Mouse (Mus musculus) MN1 (cell line): ENCODE results near the gene Ralb.

ENCODE experiments used
- DNase-seq: peaks from one replicate; pipeline ENCODE4 v3.0.0-alpha.2; 2016; ENCODE audit warnings: low spot score

Gene Ralb

DNA sequence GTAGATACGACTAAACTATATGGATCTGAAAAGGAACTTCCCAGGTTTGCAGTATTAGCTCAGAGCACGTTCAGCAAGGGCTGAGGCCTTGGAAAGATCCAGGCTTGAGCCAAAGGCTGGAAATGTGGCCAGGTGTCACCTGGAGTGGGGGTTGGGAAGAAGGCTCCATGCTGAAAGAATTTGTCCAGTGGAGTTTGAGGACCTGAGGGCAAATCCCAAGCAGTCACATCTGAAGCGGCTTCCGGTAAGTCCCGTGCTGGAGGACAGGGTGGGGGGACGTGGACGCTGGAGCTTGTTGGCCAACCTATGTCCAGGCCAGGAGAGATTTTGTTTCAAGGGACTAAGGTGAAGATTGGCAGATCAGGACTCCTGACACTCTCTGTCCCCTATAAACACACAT, 19.2 kb upstream of the Ralb start:
- no peak for DNase-seq

GRCm38 (mm10) chr1:119523369-119523768, 18.8 kb upstream of the Ralb start:
- no peak for DNase-seq

- no peak for DNase-seq
These were observed 18.1 kb upstream of the Ralb start for GRCm38 (mm10) chr1:119522726-119523125.

DNA sequence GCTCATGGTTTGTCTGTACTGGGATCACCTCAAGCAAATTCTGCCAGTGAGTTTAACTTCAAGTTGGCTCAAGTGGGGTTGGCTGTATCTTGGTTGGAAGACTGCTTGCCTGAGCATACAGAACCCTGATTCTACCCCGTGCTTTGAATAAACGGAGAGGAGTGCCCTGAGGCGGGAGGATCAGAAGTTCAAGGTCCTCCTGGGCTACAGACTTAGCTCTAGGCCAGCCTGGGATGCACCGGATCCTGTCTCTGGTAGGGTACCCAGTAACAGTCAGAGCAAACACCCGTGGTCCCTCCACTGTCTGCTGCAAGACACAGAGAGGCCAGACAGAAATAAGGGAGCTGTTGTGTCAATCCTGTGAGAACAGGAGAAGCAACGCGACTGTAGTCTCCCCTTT, 17.1 kb upstream of the Ralb start:
- DNase-seq: no peak

- DNase-seq: no peak
These were observed 16.4 kb upstream of the Ralb start for GRCm38 (mm10) chr1:119521029-119521428.

DNA sequence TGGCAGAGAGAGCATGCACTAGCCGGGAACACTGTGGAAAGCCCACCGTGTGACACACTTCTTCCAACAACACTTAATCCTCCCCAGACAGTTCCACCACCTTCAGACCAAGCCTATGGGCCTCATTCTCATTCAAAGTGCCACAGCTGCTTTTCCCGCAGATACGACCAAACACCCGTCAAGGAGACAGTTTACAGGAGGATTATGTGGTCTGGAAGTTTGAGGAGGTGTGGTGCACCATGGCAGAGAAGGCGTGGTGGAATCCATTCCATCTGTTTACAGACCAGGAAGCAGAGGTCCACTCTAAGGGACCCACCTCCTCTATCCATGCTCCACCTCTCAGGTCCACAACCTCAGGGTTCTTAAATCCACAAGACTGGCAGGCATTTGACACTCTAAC, 14.7 kb upstream of the Ralb start:
- DNase-seq: no peak

DNA sequence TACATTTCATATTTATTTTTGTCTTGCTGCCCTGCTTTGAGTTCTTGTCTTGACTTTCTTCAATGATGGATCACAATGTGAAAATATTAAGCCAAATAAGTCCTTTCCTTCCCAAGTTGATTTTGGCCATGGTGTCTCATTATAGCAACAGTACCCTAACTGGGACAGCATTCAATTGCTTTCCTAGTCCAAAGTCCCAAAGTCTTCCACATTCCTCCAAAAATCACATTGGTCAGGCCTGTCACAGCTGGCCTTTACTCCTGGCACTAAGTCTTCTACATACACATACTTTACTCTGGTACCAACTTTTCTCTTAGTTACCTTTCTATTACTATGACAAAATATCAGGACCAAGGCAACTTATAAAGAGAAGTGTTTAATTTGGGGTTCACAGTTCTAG, 14.2 kb upstream of the Ralb start:
- DNase-seq: no peak

GRCm38 (mm10) chr1:119518060-119518459, 13.5 kb upstream of the Ralb start:
- DNase-seq: no peak

DNA sequence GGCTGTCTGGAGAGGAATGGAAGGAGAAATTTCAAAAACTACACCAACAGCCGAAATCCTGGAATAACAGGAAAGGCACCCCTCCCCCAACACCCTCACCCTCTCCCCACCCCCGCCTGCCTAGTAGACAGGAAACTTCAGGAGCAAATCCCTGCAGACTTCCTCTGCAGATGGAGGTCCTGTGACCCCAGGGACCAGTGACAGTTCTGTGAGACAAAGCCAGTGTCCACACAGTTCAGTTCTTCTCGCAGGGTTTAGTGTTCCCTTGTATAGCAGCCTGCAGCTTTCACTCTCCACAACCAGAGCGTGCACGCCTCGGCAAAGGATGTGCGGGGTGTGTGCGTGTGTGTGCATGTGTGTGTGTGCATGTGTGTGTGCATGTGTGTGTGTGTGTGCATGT, 6.3 kb upstream of the Ralb start:
- DNase-seq: no peak

GRCm38 (mm10) chr1:119510409-119510808, 5.8 kb upstream of the Ralb start:
- no peak for DNase-seq

- peak; percentile 18 for DNase-seq
These were observed 4.9 kb upstream of the Ralb start for GRCm38 (mm10) chr1:119509474-119509873.

DNA sequence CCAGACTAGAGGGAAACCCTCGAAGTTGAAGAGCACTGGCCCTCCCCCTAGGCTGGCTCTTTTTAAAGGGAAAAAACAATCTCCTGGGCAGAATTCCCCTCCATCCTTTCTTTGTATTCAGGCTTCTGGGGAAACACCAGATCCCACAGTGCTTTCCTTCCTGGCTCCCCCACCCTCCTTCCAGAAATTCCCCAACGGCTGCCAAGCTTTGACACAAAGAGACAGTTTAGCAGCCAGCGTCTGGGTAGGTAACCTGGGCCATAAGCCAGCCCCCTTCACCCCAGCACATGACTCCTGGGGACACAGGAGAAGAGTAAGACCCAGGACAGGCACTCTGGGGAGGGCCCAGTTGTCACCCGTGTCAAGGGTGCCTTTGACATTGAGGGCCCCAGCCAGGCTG, 4.0 kb upstream of the Ralb start:
- no peak for DNase-seq

- DNase-seq: no peak
These were observed 1.4 kb upstream of the Ralb start for GRCm38 (mm10) chr1:119505951-119506350.

DNA sequence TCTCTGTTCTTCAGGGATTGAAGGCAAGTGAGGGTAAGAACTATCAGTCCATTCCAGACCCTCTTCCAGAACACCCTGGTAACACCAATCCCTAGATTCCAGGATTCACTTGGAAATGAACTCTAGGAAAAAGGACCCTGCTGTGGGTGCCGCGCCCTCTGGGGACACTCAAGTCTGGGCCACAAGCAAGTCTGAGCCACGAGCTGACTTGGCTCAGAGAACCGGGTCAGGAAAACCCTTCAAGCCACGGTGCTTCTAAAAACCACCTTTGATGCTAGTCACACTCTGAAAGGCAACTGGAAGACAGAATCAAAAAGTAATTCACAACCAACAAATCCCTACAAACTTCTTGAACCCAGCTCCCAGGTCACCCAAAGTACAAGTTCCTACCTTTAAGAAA, 786 bp downstream of the Ralb start:
- DNase-seq: peak; percentile 15

GRCm38 (mm10) chr1:119503181-119503580, 1.4 kb downstream of the Ralb start:
- DNase-seq: no peak

- no peak for DNase-seq
These were observed 1.9 kb downstream of the Ralb start for GRCm38 (mm10) chr1:119502729-119503128.

DNA sequence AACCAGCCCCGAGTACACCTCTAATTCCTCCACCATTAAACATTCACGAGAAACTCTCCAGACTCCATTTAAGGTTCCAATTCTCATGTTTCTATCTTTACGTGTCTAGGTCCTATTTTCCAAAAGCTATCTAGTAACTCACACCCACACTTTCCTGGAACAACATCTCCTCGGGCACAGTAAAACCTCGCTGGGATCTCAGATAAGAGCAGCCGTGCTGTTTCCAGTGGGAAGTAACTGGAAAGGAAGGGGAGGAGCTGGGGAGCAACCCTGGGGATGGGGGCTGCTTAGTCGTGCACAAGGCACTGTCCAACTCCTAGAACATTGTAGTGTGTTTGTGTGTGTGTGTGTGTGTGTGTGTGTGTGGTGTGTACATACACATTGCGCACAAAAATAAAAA, 2.7 kb downstream of the Ralb start:
- no peak for DNase-seq

DNA sequence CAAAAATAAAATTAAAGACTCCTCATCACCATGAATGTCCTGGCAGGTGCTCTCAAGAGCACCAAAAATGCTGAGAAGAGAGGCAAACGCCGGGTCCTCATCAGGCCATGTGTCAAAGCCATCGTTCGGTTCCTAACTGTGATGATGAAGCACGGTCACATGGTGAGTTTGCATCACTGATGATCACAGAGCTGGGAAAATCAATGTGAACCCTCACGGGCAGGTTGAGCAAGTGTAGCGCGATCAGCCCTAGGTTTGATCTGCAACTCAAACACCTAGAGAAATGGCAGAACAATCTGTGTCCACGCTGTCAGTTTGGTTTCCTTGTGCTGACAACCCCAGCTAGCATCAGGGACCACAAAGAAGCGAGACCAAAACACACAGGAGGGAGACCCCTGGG, 5.1 kb downstream of the Ralb start:
- DNase-seq: no peak

DNA sequence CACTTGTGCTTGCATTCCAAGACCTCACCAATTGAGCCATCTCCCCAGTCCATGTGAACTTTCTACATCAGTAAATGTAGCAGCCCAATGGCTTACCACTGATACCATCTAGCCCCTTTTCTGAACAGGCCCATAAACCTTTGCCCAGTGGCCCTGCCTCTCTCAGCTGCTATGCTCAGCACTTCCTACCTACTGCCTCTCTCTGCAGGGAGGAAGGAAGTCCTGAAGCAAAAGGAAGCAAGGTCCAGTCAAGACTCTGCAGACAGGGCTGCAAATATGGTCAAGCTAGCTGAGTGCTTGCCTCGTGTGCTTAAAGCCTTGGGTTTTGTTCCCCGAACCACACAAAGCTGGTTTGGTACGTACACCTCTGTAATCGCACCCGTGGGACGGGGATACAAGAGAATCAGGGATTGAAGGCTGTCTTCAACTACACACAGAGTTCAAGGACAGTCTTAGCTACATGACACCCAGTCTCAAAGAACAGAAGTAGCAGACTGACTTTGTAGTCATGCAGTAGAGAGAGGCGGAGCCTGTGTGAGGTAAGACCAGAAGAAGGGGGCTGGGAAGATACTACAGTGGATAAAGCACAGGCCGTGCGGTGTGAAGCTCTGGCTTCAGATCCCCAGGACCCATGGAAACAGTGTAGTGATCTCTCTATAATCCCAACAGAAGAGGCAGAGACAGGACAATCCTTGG, 5.9 kb downstream of the Ralb start:
- no peak for DNase-seq

- DNase-seq: no peak
These were observed 7.1 kb downstream of the Ralb start for GRCm38 (mm10) chr1:119497346-119498004.

- no peak for DNase-seq
These were observed 9.2 kb downstream of the Ralb start for GRCm38 (mm10) chr1:119495396-119495775.

- no peak for DNase-seq
These were observed 9.7 kb downstream of the Ralb start for GRCm38 (mm10) chr1:119494712-119495395.

- no peak for DNase-seq
These were observed 10.4 kb downstream of the Ralb start for GRCm38 (mm10) chr1:119494024-119494711.
